Mouse (Mus musculus): Measurements from ENCODE around the gene Larp7.

GRCm38 (mm10) chr3:127492663-127493062 lies 60.5 kb downstream of the Larp7 start:
- TF ChIP-seq CTCF (IDR thresholded peaks at IDR 0.05; ENCODE audit: insufficient read depth, low read length) (no peak), POLR2A (IDR thresholded peaks at IDR 0.05; ENCODE audit: borderline replicate concordance, extremely low read depth, low read depth, low read length) (no peak)
